Mouse (Mus musculus): ENCODE data around the gene Ralgapb. TPM values are rescaled to one million over a fixed set of nuclear protein-coding genes. Genes with fewer than 3 reads are reported as not detected.

Gene Ralgapb
- 23.6 and 34.7 TPM in 2 replicates for polyA plus RNA-seq (2012; rRNA removed; ENCODE audit: low replicate concordance)

GRCm38 (mm10) chr2:158409595-158410021 is at the start of gene Ralgapb:
Gene Ralgapb (plus strand): TSS chr2:158409848.

GRCm38 (mm10) chr2:158375443-158376122 is 34.1 kb upstream of the Ralgapb start, which contains the start of gene Snhg11:
Gene Snhg11 (plus strand): TSS chr2:158375638.

GRCm38 (mm10) chr2:158501836-158502812 is 92.5 kb downstream of the Ralgapb start, which contains the start of gene Adig:
Gene Adig (plus strand): TSS chr2:158502612.

GRCm38 (mm10) chr2:158512528-158512927 is 102.9 kb downstream of the Ralgapb start, which contains the start of gene Arhgap40:
Gene Arhgap40 (plus strand): TSS chr2:158512796.

Other genes starting within 250 kb of the Ralgapb start
- gene D630003M21Rik, start 180.6 kb upstream of the Ralgapb start, polyA plus RNA-seq (2012; rRNA removed; ENCODE audit: low replicate concordance), result 1.3 and 9.0 TPM in 2 replicates
- gene Bpi, start 151.8 kb upstream of the Ralgapb start, polyA plus RNA-seq (2012; rRNA removed; ENCODE audit: low replicate concordance), result 0.13 TPM in 1 of 2 replicates, not detected in the other
- 336 and 540 TPM in 2 replicates for gene Lbp, start 103.4 kb upstream of the Ralgapb start, polyA plus RNA-seq (2012; rRNA removed; ENCODE audit: low replicate concordance)
- 17.4 and 62.3 TPM in 2 replicates for gene Snhg11, start 34.2 kb upstream of the Ralgapb start, polyA plus RNA-seq (2012; rRNA removed; ENCODE audit: low replicate concordance)
- 242 and 439 TPM in 2 replicates for gene Adig, start 92.8 kb downstream of the Ralgapb start, polyA plus RNA-seq (2012; rRNA removed; ENCODE audit: low replicate concordance)
- 0.21 and 2.9 TPM in 2 replicates for gene Arhgap40, start 102.9 kb downstream of the Ralgapb start, polyA plus RNA-seq (2012; rRNA removed; ENCODE audit: low replicate concordance)
- not detected in 2 replicates for gene Slc32a1, start 200.9 kb downstream of the Ralgapb start, polyA plus RNA-seq (2012; rRNA removed; ENCODE audit: low replicate concordance)
- 4.7 and 9.3 TPM in 2 replicates for gene Actr5, start 215.0 kb downstream of the Ralgapb start, polyA plus RNA-seq (2012; rRNA removed; ENCODE audit: low replicate concordance)

Data from subcutaneous adipose tissue, adult 2 months (tissue).